Mouse (Mus musculus) liver, embryonic 16.5 days (tissue): Measurements from ENCODE around the gene Slx4ip. TPM values are rescaled to one million over a fixed set of nuclear protein-coding genes. Genes with fewer than 3 reads are reported as not detected.

ENCODE experiments used
- ATAC-seq: fragments of 200-750 bp; cut with Nextera tagmentation; 2 replicates; pipeline ENCODE4 v1.8.0; 2017; ENCODE audit warnings: low read depth, mild to moderate bottlenecking, moderate number of reproducible peaks, moderate library complexity
- H3K27ac ChIP-seq: fragments of 300-500 bp; sonication (generic); 2 replicates; pipeline ENCODE4 v1.5.1; 2014; ENCODE audit warnings: mild to moderate bottlenecking, low read length
- H3K27me3 ChIP-seq: fragments of 300-500 bp; sonication (generic); 2 replicates; pipeline ENCODE4 v1.6.1; 2014; ENCODE audit warnings: low read depth, low read length, mixed read lengths; ENCODE audit not compliant: control insufficient read depth, insufficient read depth
- H3K36me3 ChIP-seq: fragments of 300-500 bp; sonication (generic); 2 replicates; pipeline ENCODE4 v1.6.1; 2014; ENCODE audit warnings: mild to moderate bottlenecking; ENCODE audit not compliant: control insufficient read depth, insufficient read depth
- H3K4me1 ChIP-seq: fragments of 300-500 bp; sonication (generic); 2 replicates; pipeline ENCODE4 v1.6.1; 2014; ENCODE audit warnings: low read depth, low read length, mixed read lengths; ENCODE audit not compliant: control insufficient read depth
- H3K4me2 ChIP-seq: fragments of 300-500 bp; sonication (generic); 2 replicates; pipeline ENCODE4 v1.6.1; 2014; ENCODE audit warnings: low read depth, low read length, mixed read lengths
- H3K4me3 ChIP-seq: fragments of 300-500 bp; sonication (generic); 2 replicates; pipeline ENCODE4 v1.5.1; 2014; ENCODE audit warnings: low read depth, mild to moderate bottlenecking, low read length
- H3K9ac ChIP-seq: fragments of 300-500 bp; sonication (generic); 2 replicates; pipeline ENCODE4 v1.6.1; 2014; ENCODE audit warnings: low read depth, low read length
- H3K9me3 ChIP-seq: fragments of 300-500 bp; sonication (generic); replicated peaks from 2 replicates; pipeline ENCODE4 v1.6.1; 2016; ENCODE audit warnings: low read length; ENCODE audit not compliant: control insufficient read depth
- WGBS: fragments of 180-500 bp; shearing (Covaris S2); extraction: QIAGEN DNeasy Blood & Tissue Kit; methylation state at CpG from one replicate; pipeline ENCODE4 v1.1.7; 2014; ENCODE audit not compliant: insufficient replicate concordance; 5-methylcytosine and 5-hydroxymethylcytosine counted together
- polyA plus RNA-seq: library from polyadenylated mRNA; unstranded; fragments of >200 nt; fragmentation: Nextera tagmentation; extraction: Ambion mirVana; gene quantifications from 2 replicates; pipeline ENCODE4 v1.2.1, GENCODE M21; 2015

Slx4ip gene
- polyA plus RNA-seq, 1 experiment from 2014 or later = 2.7 TPM

DNA sequence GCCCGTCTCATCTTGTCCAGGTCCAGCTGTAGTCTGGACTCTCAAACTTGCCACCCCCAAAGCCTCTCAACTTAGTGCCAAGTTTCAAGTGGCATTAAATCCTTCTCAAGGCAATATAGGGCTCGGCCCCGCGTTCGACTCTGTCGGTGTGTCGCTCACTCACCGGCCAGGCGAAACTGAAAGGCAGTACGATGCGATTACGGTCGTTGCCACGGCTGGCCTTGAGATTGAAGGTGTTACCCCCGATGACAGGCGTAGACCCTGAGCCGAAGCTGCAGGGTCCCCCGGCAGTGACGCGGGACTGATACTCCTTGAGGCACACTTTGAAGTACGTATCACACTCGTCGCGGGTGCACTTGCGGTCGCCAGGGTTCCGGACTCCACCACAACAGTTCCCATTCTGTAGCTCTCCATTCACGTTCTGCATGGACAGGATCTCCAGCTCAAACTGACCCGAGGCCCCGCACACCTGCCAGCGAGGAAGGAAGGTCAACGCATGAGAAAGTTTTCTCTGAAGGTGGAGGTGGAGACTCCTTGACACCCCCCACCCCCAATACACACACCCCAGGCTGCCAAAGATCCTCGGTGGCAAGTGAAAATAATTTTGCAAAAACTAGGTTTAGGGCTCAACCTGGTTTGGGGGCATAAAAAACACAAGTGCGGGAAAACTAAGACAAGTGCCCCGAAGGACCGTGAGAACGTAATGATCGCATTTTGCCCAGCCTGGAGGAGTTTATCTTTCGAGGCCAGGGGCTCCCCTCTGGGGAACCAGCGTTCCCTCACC lies 224.4 kb downstream of the Slx4ip start:
- Histone ChIP-seq H3K4me2 (peak overlapping the region; percentile 73), H3K9me3 (no peaks in the 10 kb centered on the region), H3K36me3 (no peaks in the 10 kb centered on the region), H3K4me1 (peaks cover 5% of the 10 kb centered on the region; the same call in 1 of the 2 replicates), H3K27ac (no peak overlapping the region), H3K9ac (peak overlapping the region; percentile 31; the same call in 1 of the 2 replicates), H3K27me3 (peaks cover 48% of the 10 kb centered on the region), H3K4me3 (peak overlapping the region; percentile 66)
- WGBS = under 1% methylated on average over 40 of the region's 40 CpGs
- ATAC-seq = no peak

- peaks cover 48% of the 10 kb centered on the region for H3K27me3 ChIP-seq
- H3K4me3 ChIP-seq = peak within 1 kb of the TSS; percentile 66
- no peaks in the 10 kb centered on the region for H3K9me3 ChIP-seq
- no peak for ATAC-seq
- peak within 1 kb of the TSS; percentile 73 for H3K4me2 ChIP-seq
- H3K9ac ChIP-seq = peak within 1 kb of the TSS; percentile 68
- H3K4me1 ChIP-seq = peaks cover 5% of the 10 kb centered on the region; the same call in 1 of the 2 replicates
- H3K36me3 ChIP-seq = no peaks in the 10 kb centered on the region
- under 1% methylated on average over 59 of the region's 59 CpGs for WGBS
- peak within 1 kb of the TSS; percentile 74 for H3K27ac ChIP-seq
Measured at GRCm38 (mm10) chr2:137116025-137116674, 225.1 kb downstream of the Slx4ip start, which contains the start of gene Jag1. Jag1 (minus strand) TSS chr2:137116644.

- H3K9me3 ChIP-seq = no peaks in the 10 kb centered on the region
- H3K4me3 ChIP-seq = peak overlapping the region; percentile 66
- H3K9ac ChIP-seq = peak overlapping the region; percentile 68
- peak; percentile 83 for ATAC-seq
- peaks cover 5% of the 10 kb centered on the region; the same call in 1 of the 2 replicates for H3K4me1 ChIP-seq
- under 1% methylated on average over 57 of the region's 61 CpGs for WGBS
- H3K4me2 ChIP-seq = peak overlapping the region; percentile 73
- H3K27ac ChIP-seq = peak overlapping the region; percentile 74
- H3K27me3 ChIP-seq = peaks cover 48% of the 10 kb centered on the region
- H3K36me3 ChIP-seq = no peaks in the 10 kb centered on the region
Measured at GRCm38 (mm10) chr2:137116675-137117320, 225.8 kb downstream of the Slx4ip start.

GRCm38 (mm10) chr2:137117321-137117690 lies 226.3 kb downstream of the Slx4ip start:
- Histone ChIP-seq H3K27me3 (peaks cover 48% of the 10 kb centered on the region), H3K27ac (peak overlapping the region; percentile 74), H3K9me3 (no peaks in the 10 kb centered on the region), H3K9ac (peak overlapping the region; percentile 68), H3K4me1 (peaks cover 5% of the 10 kb centered on the region; the same call in 1 of the 2 replicates), H3K4me3 (peak overlapping the region; percentile 66), H3K36me3 (no peaks in the 10 kb centered on the region), H3K4me2 (peak overlapping the region; percentile 73)
- ATAC-seq = peak; percentile 56
- WGBS = 1% methylated on average over 28 of the region's 33 CpGs

Other genes with a start within 250 kb of the Slx4ip start
- gene Snap25, start 177.8 kb upstream of the Slx4ip start, polyA plus RNA-seq = 0.07 TPM in 2 replicates
- 14.6 and 16.3 TPM in 2 replicates for gene AL731706.2, start 5.5 kb upstream of the Slx4ip start, polyA plus RNA-seq
- 13.9 TPM in 2 replicates for gene AL731706.1, start 171 bp downstream of the Slx4ip start, polyA plus RNA-seq
- 4.0 and 5.0 TPM in 2 replicates for gene Mkks, start 171 bp downstream of the Slx4ip start, polyA plus RNA-seq
- 0.81 and 0.89 TPM in 2 replicates for gene Jag1, start 225.4 kb downstream of the Slx4ip start, polyA plus RNA-seq